Mouse (Mus musculus): ENCODE results near the gene Zfp991. TPM values are rescaled to one million over a fixed set of nuclear protein-coding genes. Genes with fewer than 3 reads are reported as not detected.
"Not testable (repeated sequence)": the region's sequence is repeated elsewhere in the genome, so short reads cannot be mapped to it uniquely, and the experiment has no call there.

Gene Zfp991
- 15.8 and 16.1 TPM in 2 replicates for polyA plus RNA-seq (2014; fragmentation: Nextera tagmentation; extraction: Ambion mirVana)

GRCm38 (mm10) chr4:147131837-147132459, at the start of gene Zfp991:
TSS of gene Zfp991 (plus strand) at chr4:147132038.
- not testable (repeated sequence) for DNase-seq (ENCODE audit: low spot score); H3K9me3 ChIP-seq (ENCODE audit: control insufficient read depth, low read length); H3K36me3 ChIP-seq (ENCODE audit: control insufficient read depth, insufficient read depth, low read length); H3K4me1 ChIP-seq (replicated peaks; ENCODE audit: control insufficient read depth, insufficient read depth, low read length); H3K27me3 ChIP-seq (replicated peaks; ENCODE audit: control insufficient read depth, insufficient read depth, low read length); H3K9ac ChIP-seq (ENCODE audit: low read depth, low read length); H3K27ac ChIP-seq (ENCODE audit: low read depth, low read length)
- ATAC-seq (replicated peaks; ENCODE audit: low FRiP score) = peak; percentile 65
- Histone ChIP-seq H3K4me2 (peak within 1 kb of the TSS; percentile 29; the same call in 1 of the 2 replicates), H3K4me3 (ENCODE audit: low read depth, low read length) (peak within 1 kb of the TSS; percentile 36)
- WGBS = 31% methylated on average over 2 of the region's 15 CpGs

- WGBS = 56% methylated on average over 2 of the region's 2 CpGs
- not testable (repeated sequence) for H3K36me3 ChIP-seq (ENCODE audit: control insufficient read depth, insufficient read depth, low read length); DNase-seq (ENCODE audit: low spot score); H3K4me2 ChIP-seq; H3K27me3 ChIP-seq (replicated peaks; ENCODE audit: control insufficient read depth, insufficient read depth, low read length); ATAC-seq (replicated peaks; ENCODE audit: low FRiP score); H3K4me1 ChIP-seq (replicated peaks; ENCODE audit: control insufficient read depth, insufficient read depth, low read length); H3K9me3 ChIP-seq (ENCODE audit: control insufficient read depth, low read length); H3K4me3 ChIP-seq (ENCODE audit: low read depth, low read length); H3K27ac ChIP-seq (ENCODE audit: low read depth, low read length); H3K9ac ChIP-seq (ENCODE audit: low read depth, low read length)
Observed at GRCm38 (mm10) chr4:147095641-147096040, 36.2 kb upstream of the Zfp991 start.

GRCm38 (mm10) chr4:147101666-147102626, 29.9 kb upstream of the Zfp991 start:
- peak overlapping the region; percentile 77 for H3K4me2 ChIP-seq
- under 1% methylated on average over 90 of the region's 109 CpGs for WGBS
- peak; percentile 49 for DNase-seq (ENCODE audit: low spot score)
- H3K9me3 ChIP-seq (ENCODE audit: control insufficient read depth, low read length); H3K27me3 ChIP-seq (replicated peaks; ENCODE audit: control insufficient read depth, insufficient read depth, low read length); H3K9ac ChIP-seq (ENCODE audit: low read depth, low read length); H3K4me1 ChIP-seq (replicated peaks; ENCODE audit: control insufficient read depth, insufficient read depth, low read length); H3K36me3 ChIP-seq (ENCODE audit: control insufficient read depth, insufficient read depth, low read length); H3K27ac ChIP-seq (ENCODE audit: low read depth, low read length): not testable (repeated sequence)
- ATAC-seq (replicated peaks; ENCODE audit: low FRiP score) = peak; percentile 62
- peak overlapping the region; percentile 50 for H3K4me3 ChIP-seq (ENCODE audit: low read depth, low read length)

GRCm38 (mm10) chr4:147103814-147104213, 28.0 kb upstream of the Zfp991 start:
- not testable (repeated sequence) for H3K27ac ChIP-seq (ENCODE audit: low read depth, low read length); ATAC-seq (replicated peaks; ENCODE audit: low FRiP score); H3K4me3 ChIP-seq (ENCODE audit: low read depth, low read length); H3K9ac ChIP-seq (ENCODE audit: low read depth, low read length); H3K4me1 ChIP-seq (replicated peaks; ENCODE audit: control insufficient read depth, insufficient read depth, low read length); H3K27me3 ChIP-seq (replicated peaks; ENCODE audit: control insufficient read depth, insufficient read depth, low read length); H3K9me3 ChIP-seq (ENCODE audit: control insufficient read depth, low read length); H3K36me3 ChIP-seq (ENCODE audit: control insufficient read depth, insufficient read depth, low read length); DNase-seq (ENCODE audit: low spot score); H3K4me2 ChIP-seq
- 35% methylated on average over 4 of the region's 4 CpGs for WGBS

- H3K27me3 ChIP-seq (replicated peaks; ENCODE audit: control insufficient read depth, insufficient read depth, low read length); H3K9ac ChIP-seq (ENCODE audit: low read depth, low read length); ATAC-seq (replicated peaks; ENCODE audit: low FRiP score); H3K9me3 ChIP-seq (ENCODE audit: control insufficient read depth, low read length); DNase-seq (ENCODE audit: low spot score); H3K4me3 ChIP-seq (ENCODE audit: low read depth, low read length); H3K27ac ChIP-seq (ENCODE audit: low read depth, low read length); H3K4me1 ChIP-seq (replicated peaks; ENCODE audit: control insufficient read depth, insufficient read depth, low read length); H3K4me2 ChIP-seq; H3K36me3 ChIP-seq (ENCODE audit: control insufficient read depth, insufficient read depth, low read length): not testable (repeated sequence)
- WGBS = 64% methylated on average over 2 of the region's 3 CpGs
Observed at GRCm38 (mm10) chr4:147117839-147118238, 14.0 kb upstream of the Zfp991 start.

- H3K9me3 ChIP-seq (ENCODE audit: control insufficient read depth, low read length); H3K27ac ChIP-seq (ENCODE audit: low read depth, low read length); H3K27me3 ChIP-seq (replicated peaks; ENCODE audit: control insufficient read depth, insufficient read depth, low read length); H3K4me3 ChIP-seq (ENCODE audit: low read depth, low read length); H3K4me2 ChIP-seq; H3K9ac ChIP-seq (ENCODE audit: low read depth, low read length); H3K36me3 ChIP-seq (ENCODE audit: control insufficient read depth, insufficient read depth, low read length); ATAC-seq (replicated peaks; ENCODE audit: low FRiP score); H3K4me1 ChIP-seq (replicated peaks; ENCODE audit: control insufficient read depth, insufficient read depth, low read length): not testable (repeated sequence)
- 66% methylated on average over 1 of the region's 1 CpGs for WGBS
- DNase-seq (ENCODE audit: low spot score) = peak; percentile 32
Observed at GRCm38 (mm10) chr4:147122286-147122685, 9.6 kb upstream of the Zfp991 start.

- H3K4me3 ChIP-seq (ENCODE audit: low read depth, low read length); H3K4me1 ChIP-seq (replicated peaks; ENCODE audit: control insufficient read depth, insufficient read depth, low read length); H3K36me3 ChIP-seq (ENCODE audit: control insufficient read depth, insufficient read depth, low read length); H3K27ac ChIP-seq (ENCODE audit: low read depth, low read length); ATAC-seq (replicated peaks; ENCODE audit: low FRiP score); H3K27me3 ChIP-seq (replicated peaks; ENCODE audit: control insufficient read depth, insufficient read depth, low read length); H3K9ac ChIP-seq (ENCODE audit: low read depth, low read length); DNase-seq (ENCODE audit: low spot score); H3K4me2 ChIP-seq: not testable (repeated sequence)
- peaks cover 12% of the 10 kb centered on the region for H3K9me3 ChIP-seq (ENCODE audit: control insufficient read depth, low read length)
Observed at GRCm38 (mm10) chr4:147123797-147124196, 8.0 kb upstream of the Zfp991 start.

GRCm38 (mm10) chr4:147124400-147125306, 7.2 kb upstream of the Zfp991 start:
- DNase-seq (ENCODE audit: low spot score) (peak; percentile 88), ATAC-seq (replicated peaks; ENCODE audit: low FRiP score) (peak; percentile 98)
- H3K9me3 ChIP-seq (ENCODE audit: control insufficient read depth, low read length) = peaks cover 12% of the 10 kb centered on the region
- not testable (repeated sequence) for H3K4me1 ChIP-seq (replicated peaks; ENCODE audit: control insufficient read depth, insufficient read depth, low read length); H3K27me3 ChIP-seq (replicated peaks; ENCODE audit: control insufficient read depth, insufficient read depth, low read length); H3K27ac ChIP-seq (ENCODE audit: low read depth, low read length); H3K36me3 ChIP-seq (ENCODE audit: control insufficient read depth, insufficient read depth, low read length)
- WGBS = 8% methylated on average over 44 of the region's 48 CpGs
- peak overlapping the region; percentile 79 for H3K4me2 ChIP-seq
- H3K4me3 ChIP-seq (ENCODE audit: low read depth, low read length) = peak overlapping the region; percentile 63
- H3K9ac ChIP-seq (ENCODE audit: low read depth, low read length) = peak overlapping the region; percentile 82
